Mouse (Mus musculus): ENCODE measurements around the gene Stx11. TPM values are rescaled to one million over a fixed set of nuclear protein-coding genes. Genes with fewer than 3 reads are reported as not detected.

The Stx11 gene
- 14.6 and 18.0 TPM in 2 replicates for polyA plus RNA-seq (2012; rRNA removed)

DNA sequence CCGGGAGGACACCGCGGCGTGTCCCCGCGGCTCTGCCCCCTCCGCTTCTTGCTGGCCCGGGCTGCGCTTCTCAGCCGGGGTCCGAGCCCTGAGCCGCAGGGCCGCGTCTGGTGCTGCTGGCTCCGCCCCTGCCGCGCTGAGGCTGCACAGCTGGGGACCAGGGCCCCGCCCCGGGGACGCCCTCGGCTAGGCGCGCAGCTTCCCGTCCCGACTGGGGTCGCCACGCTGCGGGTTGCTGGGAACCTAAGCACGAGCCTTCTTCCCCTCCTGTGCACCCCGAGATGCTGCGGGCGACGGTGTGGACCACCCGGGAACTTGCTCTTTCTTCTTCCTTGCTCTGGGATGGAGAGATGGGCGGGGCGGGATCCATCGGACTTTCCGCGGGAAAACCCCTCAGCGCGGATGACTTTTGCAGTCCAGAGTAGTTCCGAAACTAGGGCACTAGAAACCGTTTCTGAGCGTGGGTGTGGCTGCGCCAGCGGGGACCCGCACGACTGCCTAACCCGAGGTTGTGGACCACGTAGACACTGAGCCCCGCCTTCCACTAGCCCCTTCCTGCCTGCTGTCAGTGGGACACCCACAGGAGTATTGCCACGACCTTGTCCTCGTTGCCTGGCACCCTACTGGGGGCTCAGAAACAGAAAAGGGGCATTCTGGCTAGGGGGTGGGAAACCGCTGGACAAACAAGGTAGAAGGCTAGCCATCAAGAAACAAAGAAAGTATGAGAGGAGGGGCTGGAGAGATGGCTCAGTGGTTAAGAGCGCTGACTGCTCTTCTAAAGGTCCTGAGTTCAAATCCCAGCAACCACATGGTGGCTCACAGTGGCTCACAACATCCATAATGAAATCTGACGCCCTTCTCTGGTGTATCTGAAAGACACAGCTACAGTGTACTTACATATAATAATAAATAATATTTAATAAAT is at the start of gene Stx11:
Gene Stx11, minus strand, starts transcription at position 148 of the 925 bp plus-strand sequence.
- Histone ChIP-seq H3K36me3 (ENCODE audit: control insufficient read depth, insufficient read depth, low read length) (no peaks in the 10 kb centered on the region), H3K27me3 (ENCODE audit: control insufficient read depth, insufficient read depth, low read length) (no peaks in the 10 kb centered on the region), H3K27ac (ENCODE audit: insufficient read depth, low read length) (peak within 1 kb of the TSS; percentile 78), H3K4me3 (ENCODE audit: extremely low read depth, insufficient read depth, insufficient read length) (peak within 1 kb of the TSS; percentile 88), H3K4me1 (ENCODE audit: control insufficient read depth, insufficient read depth, insufficient read length) (no peaks in the 10 kb centered on the region)
- 5% methylated on average over 56 of the region's 56 CpGs for WGBS
- peak; percentile 2; the same call in 1 of the 2 replicates for TF ChIP-seq POLR2A (IDR thresholded peaks at IDR 0.05; ENCODE audit: low read depth, low read length)
- TF ChIP-seq CTCF (IDR thresholded peaks at IDR 0.05; ENCODE audit: extremely low read depth, insufficient read depth, insufficient read length, insufficient replicate concordance) = no peak
- DNase-seq (ENCODE audit: low read depth in 1 of 2, low spot score in 2 of 2) = peak; percentile 41 to 86

DNA sequence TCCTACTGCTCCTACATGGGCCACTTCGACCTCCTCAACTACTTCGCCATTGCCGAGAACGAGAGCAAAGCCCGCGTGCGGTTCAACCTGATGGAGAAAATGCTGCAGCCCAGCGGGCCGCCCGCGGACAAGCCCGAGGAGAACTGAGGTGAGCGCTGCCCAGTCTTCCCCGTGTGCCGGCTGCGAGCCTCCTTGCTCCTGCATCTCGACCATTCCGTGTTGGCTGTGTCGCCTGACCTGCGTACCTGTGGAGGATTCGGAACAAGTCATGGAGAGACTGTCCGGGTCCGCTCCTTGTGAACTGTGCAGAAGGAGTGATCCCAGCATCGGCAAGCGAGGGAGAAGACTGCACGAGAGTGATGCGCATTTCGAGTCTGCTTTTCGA is 44.6 kb upstream of the Stx11 start:
- DNase-seq (ENCODE audit: low read depth in 1 of 2, low spot score in 2 of 2) = no peak
- H3K4me1 ChIP-seq (ENCODE audit: control insufficient read depth, insufficient read depth, insufficient read length) = no peaks in the 10 kb centered on the region
- H3K27ac ChIP-seq (ENCODE audit: insufficient read depth, low read length) = peak overlapping the region; percentile 52; the same call in 1 of the 2 replicates
- H3K4me3 ChIP-seq (ENCODE audit: extremely low read depth, insufficient read depth, insufficient read length) = peak overlapping the region; percentile 88
- WGBS = 1% methylated on average over 29 of the region's 29 CpGs
- no peaks in the 10 kb centered on the region for H3K36me3 ChIP-seq (ENCODE audit: control insufficient read depth, insufficient read depth, low read length)
- H3K27me3 ChIP-seq (ENCODE audit: control insufficient read depth, insufficient read depth, low read length) = no peaks in the 10 kb centered on the region
- TF ChIP-seq POLR2A (IDR thresholded peaks at IDR 0.05; ENCODE audit: low read depth, low read length) = no peak
- TF ChIP-seq CTCF (IDR thresholded peaks at IDR 0.05; ENCODE audit: extremely low read depth, insufficient read depth, insufficient read length, insufficient replicate concordance) = no peak

DNA sequence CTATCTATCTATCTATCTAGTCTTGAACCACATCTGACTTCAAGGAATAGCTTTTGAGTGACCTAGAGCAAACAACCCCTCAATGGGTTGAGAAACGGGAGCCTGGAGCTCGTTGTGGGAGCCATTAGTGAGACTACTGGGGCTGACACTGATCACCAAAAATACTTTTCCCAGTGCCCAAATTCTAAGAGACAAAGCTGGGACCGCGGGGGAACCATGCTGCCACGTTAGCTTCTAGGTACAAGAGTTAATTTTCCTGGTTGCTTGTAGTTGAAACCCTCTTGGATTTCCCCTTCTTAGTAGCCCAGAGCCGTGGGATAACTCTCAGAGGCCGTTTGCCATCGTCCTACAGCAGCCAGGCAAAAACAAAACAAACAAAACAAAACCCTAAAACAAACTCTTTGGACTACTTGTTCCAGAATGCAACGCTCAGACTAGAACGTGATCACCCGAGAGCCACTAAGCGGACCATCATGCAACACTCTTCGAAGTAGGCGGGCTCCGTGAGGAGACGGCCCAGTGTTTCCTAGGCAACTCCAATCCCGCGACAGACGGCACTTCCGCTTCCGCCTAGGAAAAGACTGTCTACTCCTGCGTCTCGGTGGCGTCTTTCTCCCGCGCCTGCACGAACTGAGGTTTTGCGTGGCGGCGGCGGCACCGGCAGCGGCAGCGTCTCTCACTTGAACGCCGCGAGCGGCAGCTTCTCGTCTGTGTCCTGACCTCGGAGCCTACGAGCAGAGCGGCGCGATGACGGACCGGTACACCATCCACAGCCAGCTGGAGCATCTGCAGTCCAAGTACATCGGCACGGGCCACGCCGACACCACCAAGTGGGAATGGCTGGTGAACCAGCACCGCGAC is 44.0 kb upstream of the Stx11 start:
- WGBS = 3% methylated on average over 52 of the region's 52 CpGs
- TF ChIP-seq CTCF (IDR thresholded peaks at IDR 0.05; ENCODE audit: extremely low read depth, insufficient read depth, insufficient read length, insufficient replicate concordance) (no peak), POLR2A (IDR thresholded peaks at IDR 0.05; ENCODE audit: low read depth, low read length) (no peak; the same call in 1 of the 2 replicates)

DNA sequence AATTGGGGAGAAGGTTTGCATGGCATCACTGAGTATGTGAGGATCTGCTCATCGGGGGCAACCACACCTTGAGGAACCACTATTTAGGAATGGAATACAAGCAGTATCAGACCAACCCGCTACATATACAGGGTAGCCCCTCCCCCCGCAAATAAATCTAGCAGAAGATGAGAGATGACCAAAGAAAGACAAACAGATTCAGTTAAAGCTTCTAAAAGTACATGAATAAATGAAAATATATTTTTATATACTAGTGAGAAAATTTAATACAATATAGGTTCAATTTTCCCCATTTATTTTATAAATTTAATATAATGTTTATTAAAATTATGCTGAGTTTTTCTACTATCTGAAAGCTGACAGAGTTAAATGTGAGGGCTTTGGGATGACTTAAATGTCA is 40.9 kb upstream of the Stx11 start, which contains the start of gene Sf3b5:
Gene Sf3b5, plus strand, starts transcription at position 301 of the 400 bp plus-strand sequence.
- WGBS = 88% methylated on average over 3 of the region's 3 CpGs
- Histone ChIP-seq H3K4me1 (ENCODE audit: control insufficient read depth, insufficient read depth, insufficient read length) (no peaks in the 10 kb centered on the region), H3K4me3 (ENCODE audit: extremely low read depth, insufficient read depth, insufficient read length) (no peak within 1 kb of the TSS), H3K27me3 (ENCODE audit: control insufficient read depth, insufficient read depth, low read length) (no peaks in the 10 kb centered on the region), H3K36me3 (ENCODE audit: control insufficient read depth, insufficient read depth, low read length) (no peaks in the 10 kb centered on the region), H3K27ac (ENCODE audit: insufficient read depth, low read length) (no peak within 1 kb of the TSS)
- no peak for TF ChIP-seq CTCF (IDR thresholded peaks at IDR 0.05; ENCODE audit: extremely low read depth, insufficient read depth, insufficient read length, insufficient replicate concordance)
- TF ChIP-seq POLR2A (IDR thresholded peaks at IDR 0.05; ENCODE audit: low read depth, low read length) = no peak
- DNase-seq (ENCODE audit: low read depth in 1 of 2, low spot score in 2 of 2) = no peak

More for the DNA sequence above, 44.0 kb upstream of the Stx11 start:
- Histone ChIP-seq H3K36me3 (ENCODE audit: control insufficient read depth, insufficient read depth, low read length) (no peaks in the 10 kb centered on the region), H3K4me3 (ENCODE audit: extremely low read depth, insufficient read depth, insufficient read length) (peak overlapping the region; percentile 88), H3K27ac (ENCODE audit: insufficient read depth, low read length) (peak overlapping the region; percentile 52), H3K27me3 (ENCODE audit: control insufficient read depth, insufficient read depth, low read length) (no peaks in the 10 kb centered on the region), H3K4me1 (ENCODE audit: control insufficient read depth, insufficient read depth, insufficient read length) (no peaks in the 10 kb centered on the region)
- peak; percentile 92 to 94 for DNase-seq (ENCODE audit: low read depth in 1 of 2, low spot score in 2 of 2)

DNA sequence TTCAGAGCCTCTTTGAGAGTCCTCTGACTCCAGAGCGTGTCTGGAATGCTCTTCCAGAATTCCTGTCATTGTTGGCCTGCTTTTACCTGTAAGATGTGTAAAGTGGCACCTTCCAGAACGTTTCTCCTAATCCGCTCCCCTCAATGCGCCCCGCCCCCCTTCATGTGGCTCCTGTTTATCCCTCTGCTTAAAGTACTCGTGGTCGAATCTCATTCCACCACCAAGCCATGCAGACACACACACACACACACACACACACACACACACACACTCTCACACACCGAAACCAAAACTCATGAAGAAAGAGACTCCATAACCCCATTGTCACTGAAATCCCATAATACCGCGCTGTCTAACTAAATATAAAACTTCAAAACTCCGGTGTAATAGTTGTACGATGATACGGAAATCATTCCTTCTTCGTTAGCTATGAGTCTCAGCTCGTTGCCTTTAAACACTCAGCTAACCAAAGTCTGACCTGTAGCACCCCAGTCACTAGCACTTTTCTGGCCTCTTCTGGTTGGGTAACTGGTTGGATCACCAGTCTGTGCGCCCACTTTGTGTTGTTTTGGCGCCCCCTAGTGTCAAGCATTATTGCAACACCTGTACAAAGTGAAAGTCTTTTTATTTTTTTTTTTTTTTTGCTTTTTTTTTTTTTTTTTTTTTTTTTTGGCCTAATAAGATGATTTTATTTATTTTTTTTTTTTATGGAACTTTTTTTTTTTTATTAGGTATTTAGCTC is 32.8 kb upstream of the Stx11 start:
- no peak for TF ChIP-seq POLR2A (IDR thresholded peaks at IDR 0.05; ENCODE audit: low read depth, low read length)
- TF ChIP-seq CTCF (IDR thresholded peaks at IDR 0.05; ENCODE audit: extremely low read depth, insufficient read depth, insufficient read length, insufficient replicate concordance) = peak; percentile 63; the same call in 1 of the 2 replicates
- 46% methylated on average over 17 of the region's 17 CpGs for WGBS
- no peaks in the 10 kb centered on the region for H3K27me3 ChIP-seq (ENCODE audit: control insufficient read depth, insufficient read depth, low read length)
- DNase-seq (ENCODE audit: low read depth in 1 of 2, low spot score in 2 of 2) = peak; percentile 70 to 79
- H3K4me3 ChIP-seq (ENCODE audit: extremely low read depth, insufficient read depth, insufficient read length) = no peak overlapping the region
- H3K36me3 ChIP-seq (ENCODE audit: control insufficient read depth, insufficient read depth, low read length) = no peaks in the 10 kb centered on the region
- H3K4me1 ChIP-seq (ENCODE audit: control insufficient read depth, insufficient read depth, insufficient read length) = no peaks in the 10 kb centered on the region
- no peak overlapping the region for H3K27ac ChIP-seq (ENCODE audit: insufficient read depth, low read length)

Measured in spleen, adult 2 months (tissue).